Mouse (Mus musculus): ENCODE data around the gene Olfr1307. TPM values are rescaled to one million over a fixed set of nuclear protein-coding genes. Genes with fewer than 3 reads are reported as not detected.

Olfr1307 gene
- 0.01 TPM in 1 of 2 replicates, not detected in the other for polyA plus RNA-seq (2014; fragmentation: Nextera tagmentation; extraction: Ambion mirVana)

- Histone ChIP-seq H3K27me3 (ENCODE audit: control insufficient read depth, insufficient read depth, low read length) (no peaks in the 10 kb centered on the region), H3K27ac (replicated peaks; ENCODE audit: low read depth, low read length) (no peak within 1 kb of the TSS), H3K4me3 (replicated peaks; ENCODE audit: low read depth, low read length) (no peak within 1 kb of the TSS), H3K9me3 (ENCODE audit: control insufficient read depth, low read length) (no peaks in the 10 kb centered on the region), H3K4me1 (ENCODE audit: control insufficient read depth, insufficient read depth, low read length) (no peaks in the 10 kb centered on the region), H3K9ac (replicated peaks; ENCODE audit: low read length) (no peak within 1 kb of the TSS), H3K36me3 (ENCODE audit: control insufficient read depth, insufficient read depth, low read length) (no peaks in the 10 kb centered on the region), H3K4me2 (ENCODE audit: low read length) (no peak within 1 kb of the TSS)
- DNase-seq (no peak), ATAC-seq (ENCODE audit: low FRiP score, low TSS enrichment) (no peak)
- 88% methylated on average over 1 of the region's 1 CpGs for WGBS
Observed at GRCm38 (mm10) chr2:111949340-111949739, at the start of gene Olfr1307. Gene Olfr1307, minus strand, starts transcription at chr2:111949440.

GRCm38 (mm10) chr2:111990181-111990580 is 40.9 kb upstream of the Olfr1307 start, which contains the start of gene Olfr1309:
Gene Olfr1309, minus strand, starts transcription at chr2:111990281.
- DNase-seq (no peak), ATAC-seq (ENCODE audit: low FRiP score, low TSS enrichment) (no peak)
- Histone ChIP-seq H3K36me3 (ENCODE audit: control insufficient read depth, insufficient read depth, low read length) (no peaks in the 10 kb centered on the region), H3K27ac (replicated peaks; ENCODE audit: low read depth, low read length) (no peak within 1 kb of the TSS), H3K4me2 (ENCODE audit: low read length) (no peak within 1 kb of the TSS), H3K4me3 (replicated peaks; ENCODE audit: low read depth, low read length) (no peak within 1 kb of the TSS), H3K9me3 (ENCODE audit: control insufficient read depth, low read length) (no peaks in the 10 kb centered on the region), H3K4me1 (ENCODE audit: control insufficient read depth, insufficient read depth, low read length) (no peaks in the 10 kb centered on the region), H3K9ac (replicated peaks; ENCODE audit: low read length) (no peak within 1 kb of the TSS), H3K27me3 (ENCODE audit: control insufficient read depth, insufficient read depth, low read length) (no peaks in the 10 kb centered on the region)
- WGBS: 67% methylated on average over 1 of the region's 1 CpGs

GRCm38 (mm10) chr2:111964844-111965243 is 15.6 kb upstream of the Olfr1307 start, which contains the start of gene Olfr1308:
Gene Olfr1308, minus strand, starts transcription at chr2:111964944.
- H3K27ac ChIP-seq (replicated peaks; ENCODE audit: low read depth, low read length): no peak within 1 kb of the TSS
- WGBS: 56% methylated on average over 1 of the region's 1 CpGs
- H3K9ac ChIP-seq (replicated peaks; ENCODE audit: low read length): no peak within 1 kb of the TSS
- no peaks in the 10 kb centered on the region for H3K4me1 ChIP-seq (ENCODE audit: control insufficient read depth, insufficient read depth, low read length)
- H3K4me3 ChIP-seq (replicated peaks; ENCODE audit: low read depth, low read length): no peak within 1 kb of the TSS
- DNase-seq: no peak
- no peaks in the 10 kb centered on the region for H3K27me3 ChIP-seq (ENCODE audit: control insufficient read depth, insufficient read depth, low read length)
- no peak within 1 kb of the TSS for H3K4me2 ChIP-seq (ENCODE audit: low read length)
- no peaks in the 10 kb centered on the region for H3K9me3 ChIP-seq (ENCODE audit: control insufficient read depth, low read length)
- H3K36me3 ChIP-seq (ENCODE audit: control insufficient read depth, insufficient read depth, low read length): no peaks in the 10 kb centered on the region
- no peak for ATAC-seq (ENCODE audit: low FRiP score, low TSS enrichment)

- H3K36me3 ChIP-seq (ENCODE audit: control insufficient read depth, insufficient read depth, low read length): no peaks in the 10 kb centered on the region
- DNase-seq (no peak), ATAC-seq (ENCODE audit: low FRiP score, low TSS enrichment) (no peak)
- 76% methylated on average over 1 of the region's 1 CpGs for WGBS
- H3K9ac ChIP-seq (replicated peaks; ENCODE audit: low read length): no peak within 1 kb of the TSS
- no peak within 1 kb of the TSS for H3K4me3 ChIP-seq (replicated peaks; ENCODE audit: low read depth, low read length)
- no peaks in the 10 kb centered on the region for H3K9me3 ChIP-seq (ENCODE audit: control insufficient read depth, low read length)
- H3K27ac ChIP-seq (replicated peaks; ENCODE audit: low read depth, low read length): no peak within 1 kb of the TSS
- H3K4me1 ChIP-seq (ENCODE audit: control insufficient read depth, insufficient read depth, low read length): no peaks in the 10 kb centered on the region
- H3K4me2 ChIP-seq (ENCODE audit: low read length): no peak within 1 kb of the TSS
- H3K27me3 ChIP-seq (ENCODE audit: control insufficient read depth, insufficient read depth, low read length): no peaks in the 10 kb centered on the region
Observed at GRCm38 (mm10) chr2:111916171-111916570, 33.1 kb downstream of the Olfr1307 start, which contains the start of gene Olfr1306. Gene Olfr1306, minus strand, starts transcription at chr2:111916271.

Other genes with a start within 250 kb of the Olfr1307 start
- not detected in 2 replicates for gene Olfr1301, start 198.4 kb downstream of the Olfr1307 start, polyA plus RNA-seq (2014; fragmentation: Nextera tagmentation; extraction: Ambion mirVana)
- not detected in 2 replicates for gene Olfr1302, start 172.0 kb downstream of the Olfr1307 start, polyA plus RNA-seq (2014; fragmentation: Nextera tagmentation; extraction: Ambion mirVana)
- not detected in 2 replicates for gene Olfr1303, start 129.1 kb downstream of the Olfr1307 start, polyA plus RNA-seq (2014; fragmentation: Nextera tagmentation; extraction: Ambion mirVana)
- gene Olfr1305, start 72.3 kb downstream of the Olfr1307 start, polyA plus RNA-seq (2014; fragmentation: Nextera tagmentation; extraction: Ambion mirVana): not detected in 2 replicates
- not detected in 2 replicates for gene Olfr1306, start 33.2 kb downstream of the Olfr1307 start, polyA plus RNA-seq (2014; fragmentation: Nextera tagmentation; extraction: Ambion mirVana)
- gene Olfr1308, start 15.5 kb upstream of the Olfr1307 start, polyA plus RNA-seq (2014; fragmentation: Nextera tagmentation; extraction: Ambion mirVana): not detected in 2 replicates
- gene Olfr1309, start 40.8 kb upstream of the Olfr1307 start, polyA plus RNA-seq (2014; fragmentation: Nextera tagmentation; extraction: Ambion mirVana): not detected in 2 replicates
- 0.22 TPM in 1 of 2 replicates, not detected in the other for gene Olfr1310, start 63.3 kb upstream of the Olfr1307 start, polyA plus RNA-seq (2014; fragmentation: Nextera tagmentation; extraction: Ambion mirVana)
- gene Olfr1311, start 75.0 kb upstream of the Olfr1307 start, polyA plus RNA-seq (2014; fragmentation: Nextera tagmentation; extraction: Ambion mirVana): not detected in 2 replicates
- gene Olfr1312, start 100.8 kb upstream of the Olfr1307 start, polyA plus RNA-seq (2014; fragmentation: Nextera tagmentation; extraction: Ambion mirVana): not detected in 2 replicates
- not detected in 2 replicates for gene Olfr1313, start 128.4 kb upstream of the Olfr1307 start, polyA plus RNA-seq (2014; fragmentation: Nextera tagmentation; extraction: Ambion mirVana)
- not detected in 2 replicates for gene Olfr1314, start 147.3 kb upstream of the Olfr1307 start, polyA plus RNA-seq (2014; fragmentation: Nextera tagmentation; extraction: Ambion mirVana)
- not detected in 2 replicates for gene Olfr1315-ps1, start 166.0 kb upstream of the Olfr1307 start, polyA plus RNA-seq (2014; fragmentation: Nextera tagmentation; extraction: Ambion mirVana)
- not detected in 2 replicates for gene Olfr1316, start 185.5 kb upstream of the Olfr1307 start, polyA plus RNA-seq (2014; fragmentation: Nextera tagmentation; extraction: Ambion mirVana)
- gene Olfr1317, start 190.9 kb upstream of the Olfr1307 start, polyA plus RNA-seq (2014; fragmentation: Nextera tagmentation; extraction: Ambion mirVana): not detected in 2 replicates
- gene Olfr1318, start 204.8 kb upstream of the Olfr1307 start, polyA plus RNA-seq (2014; fragmentation: Nextera tagmentation; extraction: Ambion mirVana): not detected in 2 replicates

Data from midbrain, embryonic 14.5 days (tissue).